Mouse (Mus musculus) megakaryocyte, embryonic 14.5 days (primary cell): ENCODE results near the gene Bnipl.

Experiments used
- FLI1 ChIP-seq: IDR thresholded peaks from 2 replicates; pipeline ENCODE4 v1.6.1; 2012; ENCODE audit warnings: low read length, inconsistent platforms, mixed read lengths
- GATA1 ChIP-seq: IDR thresholded peaks from 3 replicates; pipeline ENCODE4 v1.6.1; 2012; ENCODE audit warnings: mixed read lengths, low read length, inconsistent platforms, borderline replicate concordance

DNA sequence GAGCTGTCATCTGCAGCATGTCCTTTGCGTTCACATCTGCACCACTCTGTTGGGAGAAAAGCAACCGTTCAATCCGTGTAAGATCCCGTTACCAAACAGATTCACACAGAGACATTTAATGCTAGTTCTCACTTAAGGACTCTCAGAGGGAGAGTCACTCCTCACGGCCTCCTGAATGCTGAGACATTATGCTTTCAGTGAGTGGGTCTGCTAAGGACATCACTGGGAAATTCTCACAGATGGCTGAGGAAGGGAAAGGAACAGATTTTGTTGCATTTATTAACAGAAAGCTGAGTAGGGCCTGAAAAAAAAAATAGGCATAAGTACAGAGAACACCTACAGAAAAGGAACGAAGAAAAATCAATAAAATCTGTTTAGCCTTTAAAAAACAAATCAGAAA is 47.1 kb downstream of the Bnipl start:
- TF ChIP-seq GATA1 (no peak), FLI1 (no peak)
